Mouse (Mus musculus) liver, embryonic 14.5 days (tissue): Measurements from ENCODE around the gene Prpf38b.

Experiments
- CTCF ChIP-seq: IDR thresholded peaks from 2 replicates; pipeline ENCODE4 v1.5.1; 2016; ENCODE audit warnings: antibody characterized with exemption, low read depth, control low read depth
- EP300 ChIP-seq: IDR thresholded peaks from 2 replicates; pipeline ENCODE4 v1.6.1; 2016; ENCODE audit warnings: antibody characterized with exemption, low read depth

DNA sequence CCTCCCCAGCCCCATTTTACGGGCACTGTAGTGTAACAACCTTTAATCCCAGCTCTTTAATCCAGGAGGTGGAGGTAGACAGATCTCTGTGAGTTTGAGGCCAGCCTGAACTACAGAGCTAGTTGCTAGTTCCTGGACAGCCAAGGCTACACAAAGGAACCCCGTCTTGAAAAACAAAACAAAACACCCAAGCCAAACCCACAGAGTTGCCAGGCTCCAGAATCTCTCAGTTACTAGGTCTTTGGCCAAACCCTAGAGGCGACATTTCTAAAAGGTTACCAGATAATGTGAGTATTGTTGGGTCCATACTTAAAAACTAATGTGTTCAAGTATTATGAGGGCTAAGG, 54.4 kb downstream of the Prpf38b start:
- TF ChIP-seq CTCF, result no peak
- TF ChIP-seq EP300, result no peak
